Mouse (Mus musculus) MN1 (cell line): Measurements from ENCODE around the gene Epb41l5.

Experiments
- DNase-seq: peaks from one replicate; pipeline ENCODE4 v3.0.0-alpha.2; 2016; ENCODE audit warnings: low spot score

Gene Epb41l5

GRCm38 (mm10) chr1:119501881-119502280, 146.9 kb downstream of the Epb41l5 start:
- no peak for DNase-seq

GRCm38 (mm10) chr1:119499456-119499855, 149.3 kb downstream of the Epb41l5 start:
- no peak for DNase-seq

GRCm38 (mm10) chr1:119498536-119499231, 150.1 kb downstream of the Epb41l5 start:
- DNase-seq, result no peak

DNA sequence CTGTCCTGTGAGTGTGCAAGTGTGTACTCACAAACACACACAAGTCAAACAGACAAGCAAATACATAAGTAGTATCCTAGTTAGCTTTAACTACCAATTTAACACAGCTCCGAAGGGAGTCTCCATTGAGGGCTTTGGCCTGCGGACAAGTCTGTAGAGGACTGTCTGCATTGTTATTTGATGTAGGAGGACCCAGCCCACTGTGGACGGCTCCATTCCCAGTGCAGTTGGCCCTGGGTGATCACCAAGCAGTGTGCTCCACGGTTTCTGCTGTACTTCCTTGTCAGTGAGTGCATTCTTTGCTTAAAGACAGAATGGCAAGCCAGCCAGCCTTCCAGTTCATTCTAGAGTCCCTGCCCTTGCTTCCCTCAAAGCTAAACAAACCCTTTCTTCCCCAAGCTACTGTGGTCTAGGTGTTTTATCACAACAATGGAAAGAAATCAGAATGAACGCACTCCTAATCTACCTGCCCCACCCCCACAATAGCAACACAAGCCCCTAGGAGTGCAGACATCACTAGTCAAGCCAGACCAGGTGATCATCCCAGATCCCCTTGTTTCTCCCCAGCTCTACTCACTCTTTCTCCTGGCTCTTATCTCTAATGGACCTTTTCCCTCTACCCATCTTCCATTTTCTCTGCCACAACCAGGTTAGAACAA, 151.3 kb downstream of the Epb41l5 start:
- DNase-seq, result no peak

GRCm38 (mm10) chr1:119495396-119495775, 153.4 kb downstream of the Epb41l5 start:
- no peak for DNase-seq
